Mouse (Mus musculus): ENCODE results near the gene Tfr2. TPM values are rescaled to one million over a fixed set of nuclear protein-coding genes. Genes with fewer than 3 reads are reported as not detected.
"Not testable (repeated sequence)": the region's sequence is repeated elsewhere in the genome, so short reads cannot be mapped to it uniquely, and the experiment has no call there.

The Tfr2 gene
- total RNA-seq, 2 experiments from 2014 or later, result 13.3 to 15.8 TPM

- DNase-seq (ENCODE audit: extremely low spot score in 1 of 2, low spot score in 1 of 2), result no peak
Observed at GRCm38 (mm10) chr5:137613550-137613949, 43.9 kb downstream of the Tfr2 start, which contains the start of gene Pcolce. Pcolce (minus strand) TSS chr5:137613784.

DNA sequence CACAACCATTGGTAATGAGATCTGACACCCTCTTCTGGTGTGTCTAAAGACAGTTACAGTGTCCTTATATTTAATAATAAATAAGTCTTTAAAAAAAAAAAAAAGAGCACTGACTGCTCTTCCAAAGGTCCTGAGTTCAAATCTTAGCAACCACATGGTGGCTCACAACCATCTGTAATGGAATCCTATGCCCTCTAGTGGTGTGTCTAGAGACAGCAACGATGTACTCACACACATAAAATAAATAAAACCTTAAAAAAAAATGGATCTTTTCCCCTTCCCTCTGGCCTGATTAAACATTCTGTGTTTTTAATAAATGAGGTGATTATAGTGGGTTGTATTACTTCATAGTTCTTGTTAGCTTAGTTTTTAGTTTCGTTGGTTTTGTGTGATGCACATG, 45.3 kb downstream of the Tfr2 start:
- not testable (repeated sequence) for DNase-seq (ENCODE audit: extremely low spot score in 1 of 2, low spot score in 1 of 2)

DNA sequence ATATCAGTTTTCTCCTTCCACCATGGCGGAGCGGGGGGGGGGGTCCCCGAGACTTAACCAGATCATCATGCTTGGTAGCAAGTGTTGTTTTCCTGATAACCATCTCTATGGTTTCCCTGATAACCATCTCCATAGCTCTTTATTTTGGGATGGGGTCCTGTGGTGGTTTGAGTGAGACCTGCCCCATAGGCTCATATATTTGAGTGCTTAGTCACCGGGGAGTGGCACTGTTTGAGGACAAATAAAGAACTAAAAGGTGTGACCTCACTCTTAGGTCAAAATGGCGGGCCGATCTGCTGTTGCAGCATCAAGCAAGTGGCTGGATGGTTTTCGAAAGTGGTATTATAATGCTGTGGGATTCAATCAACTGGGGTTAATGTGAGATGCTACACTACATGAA, 45.7 kb downstream of the Tfr2 start:
- no peak for DNase-seq (ENCODE audit: extremely low spot score in 1 of 2, low spot score in 1 of 2)

DNA sequence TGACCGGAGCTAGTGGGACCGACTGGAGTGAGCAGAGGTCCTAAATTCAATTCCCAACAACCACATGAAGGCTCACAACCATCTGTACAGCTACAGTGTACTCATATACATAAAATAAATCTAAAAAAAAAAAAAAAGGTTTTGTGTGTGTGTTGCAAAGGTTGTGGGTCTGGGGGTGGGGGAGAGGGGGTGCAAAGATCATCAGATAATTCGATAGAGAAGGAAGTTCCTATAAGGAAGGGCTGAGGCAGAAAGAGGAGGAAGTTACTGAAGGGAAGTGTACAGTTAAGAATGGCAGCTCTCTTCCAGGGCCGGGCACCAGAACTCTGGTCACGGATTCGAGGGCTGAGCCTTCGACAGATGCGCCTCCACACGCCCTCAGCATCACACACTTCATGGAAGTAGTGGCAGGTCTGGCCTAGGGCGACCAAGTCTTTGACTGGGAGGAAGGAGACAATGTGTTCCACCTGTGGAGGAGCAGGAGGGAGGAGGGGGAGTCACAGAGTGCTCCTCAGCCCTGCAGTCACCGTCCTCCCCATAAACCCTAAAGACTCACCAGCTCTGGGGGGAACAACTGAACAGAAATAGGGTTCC, 54.4 kb downstream of the Tfr2 start:
- DNase-seq (ENCODE audit: extremely low spot score in 1 of 2, low spot score in 1 of 2), result no peak

- no peak for DNase-seq (ENCODE audit: extremely low spot score in 1 of 2, low spot score in 1 of 2)
Observed at GRCm38 (mm10) chr5:137627991-137628390, 58.4 kb downstream of the Tfr2 start.

DNA sequence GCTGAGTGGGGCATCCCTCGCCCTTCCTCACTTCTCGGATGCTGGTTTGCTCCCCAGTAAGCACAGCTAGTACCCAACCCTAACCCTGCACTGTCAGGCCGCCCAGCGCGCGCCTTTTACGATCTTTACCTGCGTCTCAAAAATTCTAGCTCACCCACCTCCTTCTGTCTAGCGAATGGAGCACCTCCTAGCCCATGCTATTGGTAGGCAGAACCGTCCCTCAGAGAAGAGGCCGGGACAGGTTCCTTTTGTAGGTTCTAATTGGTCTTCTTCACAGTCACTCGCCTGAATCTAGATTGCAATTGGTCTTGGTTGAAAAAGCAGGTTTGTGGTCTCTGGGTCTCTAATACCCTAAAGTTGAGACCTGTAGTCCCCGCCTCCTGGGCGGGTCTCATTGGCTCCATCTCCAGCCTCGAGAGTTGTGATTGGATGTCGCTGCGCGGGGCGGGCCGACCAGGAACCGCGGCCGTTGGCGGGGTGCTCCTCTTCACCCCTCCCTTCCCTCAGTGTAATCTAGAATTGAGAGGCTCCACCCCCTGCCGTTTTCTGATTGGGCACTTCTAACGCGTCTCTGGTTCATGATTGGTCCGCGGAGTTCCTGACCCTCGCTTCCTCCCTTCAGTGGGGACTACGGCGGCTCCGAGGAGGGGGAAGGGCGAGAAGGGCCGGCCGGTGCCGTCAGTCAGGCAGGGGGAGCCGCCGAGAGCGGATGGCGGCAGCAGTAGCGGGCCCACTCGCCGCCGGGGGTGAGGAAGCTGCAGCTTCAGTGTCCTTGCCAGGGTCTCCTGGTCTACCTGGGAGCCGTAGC, 59.1 kb downstream of the Tfr2 start, which contains the start of the genes Fbxo24, Lrch4 and Gm20605:
Gene Fbxo24, minus strand, starts transcription at position 505 of the 808 bp plus-strand sequence.
Gene Lrch4, plus strand, starts transcription at position 624 of the 808 bp plus-strand sequence.
Gene Gm20605, plus strand, starts transcription at position 678 of the 808 bp plus-strand sequence.
- peak; percentile 93 to 94 for DNase-seq (ENCODE audit: extremely low spot score in 1 of 2, low spot score in 1 of 2)

DNA sequence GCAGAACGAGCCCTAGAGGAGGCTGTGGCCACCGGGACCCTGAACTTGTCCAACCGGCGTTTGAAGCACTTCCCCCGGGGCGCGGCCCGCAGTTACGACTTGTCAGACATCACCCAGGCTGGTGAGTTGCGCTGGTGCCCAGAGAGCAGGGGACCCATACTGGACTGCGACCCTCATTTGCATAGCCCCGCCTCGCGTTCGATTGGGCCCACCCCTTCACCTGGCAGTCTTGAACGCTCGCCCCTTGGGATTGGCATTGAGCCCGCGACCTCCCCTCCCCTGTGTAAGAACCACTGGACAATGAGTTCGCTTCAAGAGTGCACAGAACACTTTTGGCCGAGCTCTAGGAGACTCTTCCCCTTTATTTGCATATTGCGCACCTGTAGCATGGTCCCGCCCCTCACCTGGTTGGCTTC, 59.7 kb downstream of the Tfr2 start:
- no peak for DNase-seq (ENCODE audit: extremely low spot score in 1 of 2, low spot score in 1 of 2)

GRCm38 (mm10) chr5:137629906-137630545, 60.4 kb downstream of the Tfr2 start:
- DNase-seq (ENCODE audit: extremely low spot score in 1 of 2, low spot score in 1 of 2), result no peak

DNA sequence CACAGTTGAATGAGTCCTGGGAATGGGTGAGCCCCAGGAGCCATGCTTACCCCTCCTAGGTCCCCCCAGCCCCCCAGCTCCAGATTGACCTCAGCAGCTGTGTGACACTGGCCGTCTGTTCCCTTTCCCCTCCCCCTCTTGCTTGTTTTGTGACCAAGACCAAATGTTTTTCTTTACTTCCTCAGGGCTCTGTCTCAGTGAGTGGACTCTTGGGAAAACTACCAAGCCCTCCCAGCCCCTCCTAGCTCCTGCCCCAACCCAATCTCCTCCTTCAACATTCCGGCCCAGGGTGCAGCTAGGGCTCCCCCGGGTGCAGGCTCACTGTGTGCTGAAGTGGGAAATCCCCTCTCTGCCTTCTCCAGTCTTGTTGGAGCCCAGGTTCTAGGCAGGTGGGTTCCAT, 61.0 kb downstream of the Tfr2 start:
- DNase-seq (ENCODE audit: extremely low spot score in 1 of 2, low spot score in 1 of 2), result no peak

- no peak for DNase-seq (ENCODE audit: extremely low spot score in 1 of 2, low spot score in 1 of 2)
Observed at GRCm38 (mm10) chr5:137631171-137631570, 61.5 kb downstream of the Tfr2 start.

DNA sequence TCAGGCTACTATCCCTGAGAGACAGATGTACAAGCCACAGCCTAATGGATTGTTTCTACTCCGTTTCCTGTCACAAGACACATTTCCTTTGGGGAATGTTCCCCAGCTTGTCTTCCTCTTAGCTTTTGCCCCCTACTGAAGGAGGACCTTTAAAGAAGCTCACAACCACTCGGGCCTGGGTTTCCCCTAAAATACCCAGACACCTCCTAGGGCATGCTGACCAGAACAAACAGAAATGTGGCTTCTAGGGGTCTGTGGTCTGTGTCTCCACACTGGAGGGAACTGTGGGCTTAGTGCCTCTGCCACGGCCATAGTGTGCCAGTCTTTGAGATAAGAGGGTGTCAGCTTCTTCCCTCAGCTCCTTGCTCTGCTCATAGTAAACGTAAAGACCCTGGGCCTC, 62.0 kb downstream of the Tfr2 start:
- no peak for DNase-seq (ENCODE audit: extremely low spot score in 1 of 2, low spot score in 1 of 2)

DNA sequence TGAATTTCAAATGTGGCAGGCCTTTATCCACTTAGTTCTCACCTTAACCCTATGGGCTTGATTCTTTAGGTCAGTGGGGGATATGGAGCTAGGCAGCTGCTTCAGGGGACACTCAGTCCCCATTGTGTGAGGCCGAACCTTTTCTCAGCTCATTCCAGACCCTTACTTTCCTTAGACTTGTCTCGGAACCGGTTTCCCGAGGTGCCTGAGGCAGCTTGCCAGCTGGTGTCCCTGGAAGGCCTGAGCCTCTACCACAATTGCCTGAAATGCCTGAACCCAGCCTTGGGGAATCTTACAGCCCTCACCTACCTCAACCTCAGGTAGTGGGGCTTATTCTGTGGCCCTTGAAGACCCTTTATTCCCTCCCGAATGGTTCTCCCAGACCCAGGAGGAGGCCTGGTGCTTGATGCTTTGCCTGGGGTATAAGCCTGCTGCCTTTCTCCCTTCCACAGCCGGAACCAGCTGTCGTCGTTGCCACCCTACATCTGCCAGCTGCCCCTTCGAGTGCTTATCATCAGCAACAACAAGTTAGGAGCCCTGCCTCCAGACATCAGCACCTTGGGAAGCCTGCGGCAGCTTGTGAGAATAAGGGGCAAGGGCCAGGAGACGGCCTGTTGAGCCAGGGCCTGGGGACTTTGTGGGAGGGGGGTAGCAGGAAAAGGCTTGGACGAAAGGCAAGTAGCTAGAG, 63.9 kb downstream of the Tfr2 start:
- DNase-seq (ENCODE audit: extremely low spot score in 1 of 2, low spot score in 1 of 2), result no peak

Small RNA genes within 50 kb of the gene (microRNA-seq; reads per million reads assigned to microRNA genes)
- gene Mir6418, result 1.8 to 2.8 reads per million in 2 experiments

Other genes starting within 250 kb of the Tfr2 start
- gene Slc12a9, start 236.2 kb upstream of the Tfr2 start, total RNA-seq (2021), result 10 to 100 TPM; 24.9 to 32.8 TPM
- gene Ephb4, start 219.7 kb upstream of the Tfr2 start, total RNA-seq (2021), result 1 to 10 TPM; 5.1 to 6.3 TPM
- gene Zan, start 92.8 kb upstream of the Tfr2 start, total RNA-seq (2021), result under 1 TPM; 0.14 to 0.22 TPM
- gene Pop7, start 67.3 kb upstream of the Tfr2 start, total RNA-seq (2021), result 10 to 100 TPM; 33.6 to 34.6 TPM
- gene Gigyf1, start 51.3 kb upstream of the Tfr2 start, total RNA-seq (2021), result 10 to 100 TPM; 44.8 to 54.9 TPM
- gene Epo, start 36.6 kb upstream of the Tfr2 start, total RNA-seq (2021), result not detected
- 100 to 1,000 TPM; 648 to 692 TPM for gene Gnb2, start 36.3 kb upstream of the Tfr2 start, total RNA-seq (2021)
- gene Actl6b, start 16.3 kb upstream of the Tfr2 start, total RNA-seq (2021), result 100 to 1,000 TPM; 129 to 132 TPM
- gene Mospd3, start 31.2 kb downstream of the Tfr2 start, total RNA-seq (2021), result 10 to 100 TPM; 33.6 TPM
- gene Pcolce, start 43.9 kb downstream of the Tfr2 start, total RNA-seq (2021), result 1 to 10 TPM; 6.7 to 9.2 TPM
- under 1 TPM; 0.27 to 0.31 TPM for gene Fbxo24, start 59.2 kb downstream of the Tfr2 start, total RNA-seq (2021)
- 10 to 100 TPM; 19.3 to 23.5 TPM for gene Lrch4, start 59.3 kb downstream of the Tfr2 start, total RNA-seq (2021)
- 10 to 100 TPM; 12.7 to 15.8 TPM for gene Gm20605, start 59.3 kb downstream of the Tfr2 start, total RNA-seq (2021)
- 10 to 100 TPM in 1 of 2 experiments, 1 to 10 TPM in 1; 3.1 to 13.9 TPM for gene Sap25, start 71.5 kb downstream of the Tfr2 start, total RNA-seq (2021)
- gene Irs3, start 75.9 kb downstream of the Tfr2 start, total RNA-seq (2021), result not detected
- 10 to 100 TPM; 61.8 to 63.9 TPM for gene Agfg2, start 114.9 kb downstream of the Tfr2 start, total RNA-seq (2021)
- gene Nyap1, start 171.8 kb downstream of the Tfr2 start, total RNA-seq (2021), result 10 to 100 TPM; 63.9 to 65.5 TPM
- 100 to 1,000 TPM; 203 to 214 TPM for gene Tsc22d4, start 175.9 kb downstream of the Tfr2 start, total RNA-seq (2021)
- gene Ppp1r35, start 209.0 kb downstream of the Tfr2 start, total RNA-seq (2021), result 10 to 100 TPM; 24.7 to 26.2 TPM
- gene Mepce, start 217.8 kb downstream of the Tfr2 start, total RNA-seq (2021), result 10 to 100 TPM; 40.1 to 42.8 TPM
- gene Zcwpw1, start 218.0 kb downstream of the Tfr2 start, total RNA-seq (2021), result 1 to 10 TPM; 6.1 to 6.2 TPM